Mouse (Mus musculus) small intestine, adult 2 months (tissue): ENCODE results near the gene Gm8369.

Experiments used
- CTCF ChIP-seq: fragments of 200-500 bp; IDR thresholded peaks from 2 replicates; pipeline ENCODE4 v1.5.1; 2012; ENCODE audit warnings: low read depth, mild to moderate bottlenecking, control low read depth, inconsistent platforms, low read length, moderate library complexity, mixed read lengths; ENCODE audit not compliant: insufficient replicate concordance, insufficient read length; ENCODE audit errors: extremely low read depth
- POLR2A ChIP-seq: fragments of 200-500 bp; IDR thresholded peaks from 2 replicates; pipeline ENCODE4 v1.6.1; 2012; ENCODE audit warnings: low read depth, mild to moderate bottlenecking, control low read depth, inconsistent platforms, low read length, moderate library complexity

- TF ChIP-seq CTCF (no peak), POLR2A (no peak)
Observed at GRCm38 (mm10) chr19:11513458-11513857, 27.7 kb downstream of the Gm8369 start.
